Mouse (Mus musculus): ENCODE results near the gene Dda1.

- TF ChIP-seq CTCF (IDR thresholded peaks at IDR 0.05; ENCODE audit: extremely low read depth, insufficient read depth, low read length) (no peak), POLR2A (IDR thresholded peaks at IDR 0.05; ENCODE audit: extremely low read depth, insufficient read depth, low read length) (0 out of 2 replicates have a peak, but pooled peaks have one; percentile 17)
These were observed 30.1 kb downstream of the Dda1 start for GRCm38 (mm10) chr8:71498816-71499690.

All from cortical plate, adult 2 months (tissue).